Mouse (Mus musculus) adrenal gland, adult 2 months (tissue): ENCODE measurements at regions not wholly inside any gene's neighbourhood (a gene's known extent, or its start where the extent isn't known, plus 50 kb on each side); places are given as distances from the start of the nearest gene placed in this dataset.

Source experiments
- DNase-seq: peaks from one replicate; pipeline ENCODE4 v3.0.0; 2021

DNA sequence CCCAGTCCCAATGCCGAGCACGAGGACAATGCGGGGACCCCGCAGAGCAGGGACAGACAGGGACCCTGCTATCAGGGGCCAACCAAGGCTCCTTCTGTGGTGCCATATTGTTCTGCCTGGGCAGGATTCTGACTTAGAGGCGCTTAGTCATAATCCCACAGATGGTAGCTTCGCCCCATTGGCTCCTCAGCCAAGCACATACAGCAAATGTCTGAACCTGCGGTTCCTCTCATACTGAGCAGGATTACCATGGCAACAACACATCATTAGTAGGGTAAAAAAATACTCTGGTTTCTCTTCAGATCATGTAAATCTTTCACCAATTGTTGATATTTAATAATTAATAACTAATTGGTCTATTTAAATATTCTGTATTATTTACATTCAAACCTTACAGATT is 2140.3 kb upstream of the Cdh20 start:
- peak; percentile 91 for DNase-seq

DNA sequence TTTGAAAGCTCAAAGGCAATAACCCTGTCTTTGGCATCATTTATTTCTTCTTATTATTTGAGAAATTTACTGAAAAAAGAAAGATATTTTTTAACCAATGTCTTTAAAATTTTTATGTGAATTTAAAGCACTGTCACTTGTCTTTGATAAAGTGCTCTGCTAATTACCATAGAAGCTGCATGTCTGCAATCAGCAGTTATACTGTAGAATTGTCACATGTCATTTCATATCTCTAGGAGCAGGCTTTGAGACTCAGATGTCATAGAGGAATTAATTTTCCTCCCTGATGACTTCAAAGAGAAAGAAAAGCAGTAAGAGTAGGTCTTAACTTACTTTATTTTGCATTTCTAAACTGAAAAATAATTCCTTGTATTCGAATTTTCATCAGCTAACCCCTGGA is 2123.9 kb upstream of the Cdh20 start:
- DNase-seq = no peak

DNA sequence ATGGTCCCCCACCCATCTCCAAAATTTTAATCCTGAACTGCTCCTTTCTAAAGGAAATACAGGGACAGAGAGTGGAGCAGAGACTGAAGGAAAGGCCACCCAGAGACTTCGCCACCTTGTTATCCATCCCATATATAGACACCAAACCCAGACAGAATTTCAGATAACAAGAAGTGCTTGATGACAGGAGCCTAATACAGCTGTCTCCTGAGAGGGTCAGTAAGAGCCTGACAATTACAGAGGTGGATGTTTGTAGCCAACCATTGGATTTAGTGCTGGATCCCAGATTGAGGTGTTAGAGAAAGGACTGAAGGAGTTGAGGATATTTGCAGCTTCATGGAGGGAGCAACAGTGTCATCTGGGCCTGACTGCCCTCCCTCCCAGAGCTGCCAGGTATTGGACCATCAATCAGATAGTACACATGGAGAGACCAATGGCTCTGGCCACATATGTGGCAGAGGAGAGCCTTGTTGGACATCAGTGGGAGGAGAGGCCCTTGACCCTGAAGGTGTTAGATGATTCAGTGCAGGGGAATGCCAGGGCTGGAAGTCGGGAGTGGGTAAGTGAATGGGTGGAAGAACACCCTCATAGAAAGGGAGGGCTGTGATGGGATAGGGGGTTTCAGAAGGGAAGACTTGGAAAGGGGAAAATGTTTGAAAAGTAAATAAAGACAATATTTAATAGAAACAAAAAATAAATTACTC is 2080.8 kb upstream of the Cdh20 start:
- no peak for DNase-seq

DNA sequence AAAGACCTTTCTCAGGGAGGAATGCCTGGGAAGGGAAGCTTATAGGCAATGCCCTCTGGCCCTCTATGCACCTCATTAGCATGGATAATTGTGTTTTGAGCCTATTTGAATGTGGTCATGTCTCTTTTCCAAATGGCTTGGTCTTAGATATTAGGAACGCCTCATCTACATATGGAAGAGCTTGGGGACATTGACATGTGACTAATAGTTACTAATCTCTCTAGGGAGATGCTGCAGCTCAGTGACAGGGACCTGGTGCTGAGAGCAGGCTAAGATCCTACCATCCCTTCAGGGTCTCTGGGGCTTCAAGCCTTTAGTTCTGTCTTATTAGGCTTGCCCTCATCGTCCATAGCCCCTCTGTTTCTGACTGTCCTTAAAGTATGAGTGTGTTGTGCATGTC is 2051.9 kb upstream of the Cdh20 start:
- DNase-seq = no peak

DNA sequence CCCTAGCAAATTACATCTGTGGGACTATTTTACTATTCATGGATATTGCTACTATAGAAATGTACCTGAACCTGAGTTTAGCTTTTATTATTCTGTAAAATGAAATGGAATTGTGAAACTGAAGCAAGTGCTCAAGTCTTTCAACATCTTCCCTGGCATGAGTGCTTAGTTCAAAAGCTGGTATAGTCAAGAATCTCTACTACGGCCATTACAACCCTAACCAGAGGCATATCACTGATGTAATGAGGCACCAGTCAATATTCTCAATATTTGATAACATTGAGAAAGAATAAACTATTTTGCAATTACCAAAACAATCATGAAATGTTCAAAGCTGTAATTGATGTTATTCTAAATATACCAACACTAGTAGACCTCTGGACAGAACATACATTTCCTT is 2034.3 kb upstream of the Cdh20 start:
- no peak for DNase-seq

DNA sequence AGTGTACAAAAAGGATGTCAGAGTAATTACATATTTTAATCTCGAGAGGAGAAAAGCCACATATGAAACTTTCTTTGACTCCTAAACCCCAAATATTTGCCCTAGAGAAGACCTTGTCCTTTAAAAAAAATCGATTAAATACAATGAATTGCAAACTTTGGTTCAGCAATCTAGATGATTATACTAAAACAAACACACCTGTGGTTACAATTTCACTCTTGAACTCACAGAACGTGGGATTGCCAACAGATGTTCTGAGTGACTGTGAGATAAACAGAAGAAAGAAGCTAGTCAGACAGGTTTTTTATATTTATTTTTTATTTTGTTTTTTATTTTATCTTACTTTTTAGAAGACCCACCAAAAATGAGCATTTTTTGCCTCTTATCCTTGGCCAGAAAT is 2032.9 kb upstream of the Cdh20 start:
- no peak for DNase-seq

DNA sequence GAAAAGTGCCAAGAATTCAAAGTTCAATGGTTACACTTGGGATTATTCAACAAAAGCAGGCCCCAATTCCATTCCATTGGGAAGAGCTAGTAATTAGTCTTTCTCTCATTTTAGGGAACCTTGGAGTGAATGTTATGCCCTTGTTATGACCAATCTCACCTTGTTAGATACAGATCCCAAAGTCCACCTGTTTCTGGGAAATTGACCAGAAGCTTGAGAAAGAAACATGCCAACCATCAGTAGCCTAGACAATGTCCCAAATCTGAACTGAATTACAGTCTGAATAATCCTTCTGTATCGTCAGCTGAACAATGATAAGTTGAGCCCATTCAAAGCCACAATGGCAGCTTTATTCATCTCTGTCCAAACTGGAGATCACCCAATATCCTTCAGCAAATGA is 2010.4 kb upstream of the Cdh20 start:
- DNase-seq = no peak
